Mouse (Mus musculus) thymus, adult 2 months (tissue): Measurements from ENCODE around the gene Vgll4.

ENCODE experiments used
- CTCF ChIP-seq: fragments of 200-500 bp; IDR thresholded peaks from 2 replicates; pipeline ENCODE4 v1.5.1; 2012; ENCODE audit warnings: mild to moderate bottlenecking, control low read depth, low read length, moderate library complexity, borderline replicate concordance; ENCODE audit not compliant: control insufficient read depth, poor library complexity, insufficient read depth; ENCODE audit errors: extremely low read depth
- POLR2A ChIP-seq: fragments of 200-500 bp; IDR thresholded peaks from 2 replicates; pipeline ENCODE4 v1.6.1; 2012; ENCODE audit warnings: mild to moderate bottlenecking, low read length, control low read depth, moderate library complexity; ENCODE audit not compliant: control insufficient read depth, poor library complexity, insufficient read depth; ENCODE audit errors: extremely low read depth

- no peak for TF ChIP-seq POLR2A
- TF ChIP-seq CTCF: no peak
These were observed 4.5 kb upstream of the Vgll4 start for GRCm38 (mm10) chr6:114974331-114974730.
